Mouse (Mus musculus) liver, embryonic 14.5 days (tissue): Measurements from ENCODE around the gene Nlgn2.

Experiments used
- CTCF ChIP-seq: IDR thresholded peaks from 2 replicates; pipeline ENCODE4 v1.5.1; 2016; ENCODE audit warnings: antibody characterized with exemption, low read depth, control low read depth
- EP300 ChIP-seq: IDR thresholded peaks from 2 replicates; pipeline ENCODE4 v1.6.1; 2016; ENCODE audit warnings: antibody characterized with exemption, low read depth

- TF ChIP-seq CTCF (no peak), EP300 (no peak)
These were observed 8.8 kb downstream of the Nlgn2 start for GRCm38 (mm10) chr11:69828832-69829231.
